Mouse (Mus musculus): ENCODE results near the gene Arhgap15. TPM values are rescaled to one million over a fixed set of nuclear protein-coding genes. Genes with fewer than 3 reads are reported as not detected.

Gene Arhgap15
- total RNA-seq, 1 experiment = not detected

GRCm38 (mm10) chr2:44338467-44338866 lies 589.8 kb downstream of the Arhgap15 start:
- in situ Hi-C loops (cut with MboI; ENCODE audit: low sequenced_read_pairs in 2 of 2, unreplicated experiment in 2 of 2) = no loop called here
- TF ChIP-seq ZNF384 (IDR thresholded peaks at IDR 0.05; ENCODE audit: low read depth, low read length) (no peak), MAFK (IDR thresholded peaks at IDR 0.05; ENCODE audit: insufficient read depth, low read depth, low read length) (no peak), CHD2 (IDR thresholded peaks at IDR 0.05; ENCODE audit: low read depth, low read length) (no peak), HCFC1 (IDR thresholded peaks at IDR 0.05; ENCODE audit: borderline replicate concordance, insufficient read depth, low read length) (no peak), ZC3H11A (IDR thresholded peaks at IDR 0.05; ENCODE audit: borderline replicate concordance, low read depth, low read length) (no peak)
- H3K4me1 ChIP-seq (ENCODE audit: control insufficient read depth in 2 of 2, insufficient read depth in 2 of 2, low read length in 2 of 2, poor library complexity in 1 of 2) = no peaks in the 10 kb centered on the region
- H3K4me3 ChIP-seq (ENCODE audit: insufficient read depth in 1 of 2, low read depth in 1 of 2, low read length in 2 of 2, poor library complexity in 1 of 2, severe bottlenecking in 1 of 2) = no peak overlapping the region
- no peaks in the 10 kb centered on the region for H3K36me3 ChIP-seq (ENCODE audit: control insufficient read depth, insufficient read depth, low read length, poor library complexity, severe bottlenecking)
- H3K9ac ChIP-seq (ENCODE audit: insufficient read depth, low read depth, low read length, poor library complexity, severe bottlenecking) = no peak overlapping the region
- no peak overlapping the region for H3K27ac ChIP-seq (ENCODE audit: insufficient read depth, low read depth, low read length, poor library complexity, severe bottlenecking)
- no peak for DNase-seq (ENCODE audit: low read depth, low spot score)
- no peaks in the 10 kb centered on the region for H3K9me3 ChIP-seq (ENCODE audit: control insufficient read depth, insufficient read depth, low read depth, low read length)

DNA sequence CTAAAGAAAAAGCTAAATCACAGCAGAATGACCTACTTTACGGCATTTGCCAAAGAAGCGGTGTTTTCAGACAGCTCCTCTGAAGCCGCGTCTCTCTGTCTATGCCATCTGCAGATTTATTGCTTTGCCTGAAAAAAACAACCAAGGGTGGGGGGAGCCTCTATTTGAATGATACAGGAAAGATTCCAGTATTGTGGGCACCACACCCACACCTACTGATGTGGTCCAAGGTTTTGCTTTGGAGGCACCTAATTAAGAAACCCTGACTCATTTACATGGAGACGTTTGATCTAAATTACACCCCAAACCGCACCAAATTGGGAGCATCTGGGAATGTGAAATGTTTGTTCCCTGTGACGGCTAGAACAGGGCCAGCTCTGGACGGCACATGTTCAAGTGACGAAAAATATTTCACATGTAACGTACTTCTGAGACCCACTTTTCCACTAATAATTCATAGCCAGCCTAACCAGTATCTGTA lies 592.5 kb downstream of the Arhgap15 start:
- H3K9me3 ChIP-seq (ENCODE audit: control insufficient read depth, insufficient read depth, low read depth, low read length) = no peaks in the 10 kb centered on the region
- no peak overlapping the region for H3K9ac ChIP-seq (ENCODE audit: insufficient read depth, low read depth, low read length, poor library complexity, severe bottlenecking)
- TF ChIP-seq CHD2 (IDR thresholded peaks at IDR 0.05; ENCODE audit: low read depth, low read length) = no peak
- TF ChIP-seq HCFC1 (IDR thresholded peaks at IDR 0.05; ENCODE audit: borderline replicate concordance, insufficient read depth, low read length) = no peak
- TF ChIP-seq ZNF384 (IDR thresholded peaks at IDR 0.05; ENCODE audit: low read depth, low read length) = no peak
- no peak for TF ChIP-seq MAFK (IDR thresholded peaks at IDR 0.05; ENCODE audit: insufficient read depth, low read depth, low read length)
- TF ChIP-seq ZC3H11A (IDR thresholded peaks at IDR 0.05; ENCODE audit: borderline replicate concordance, low read depth, low read length) = no peak
- DNase-seq (ENCODE audit: low read depth, low spot score) = no peak
- no peak overlapping the region for H3K4me3 ChIP-seq (ENCODE audit: insufficient read depth in 1 of 2, low read depth in 1 of 2, low read length in 2 of 2, poor library complexity in 1 of 2, severe bottlenecking in 1 of 2)
- H3K36me3 ChIP-seq (ENCODE audit: control insufficient read depth, insufficient read depth, low read length, poor library complexity, severe bottlenecking) = no peaks in the 10 kb centered on the region
- in situ Hi-C loops (cut with MboI; ENCODE audit: low sequenced_read_pairs in 2 of 2, unreplicated experiment in 2 of 2) = no loop called here
- H3K4me1 ChIP-seq (ENCODE audit: control insufficient read depth in 2 of 2, insufficient read depth in 2 of 2, low read length in 2 of 2, poor library complexity in 1 of 2) = no peaks in the 10 kb centered on the region
- H3K27ac ChIP-seq (ENCODE audit: insufficient read depth, low read depth, low read length, poor library complexity, severe bottlenecking) = no peak overlapping the region

- in situ Hi-C loops (cut with MboI; ENCODE audit: low sequenced_read_pairs in 2 of 2, unreplicated experiment in 2 of 2) = no loop called here
- no peaks in the 10 kb centered on the region for H3K4me1 ChIP-seq (ENCODE audit: control insufficient read depth in 2 of 2, insufficient read depth in 2 of 2, low read length in 2 of 2, poor library complexity in 1 of 2)
- H3K9me3 ChIP-seq (ENCODE audit: control insufficient read depth, insufficient read depth, low read depth, low read length) = no peaks in the 10 kb centered on the region
- TF ChIP-seq ZNF384 (IDR thresholded peaks at IDR 0.05; ENCODE audit: low read depth, low read length) = no peak
- TF ChIP-seq HCFC1 (IDR thresholded peaks at IDR 0.05; ENCODE audit: borderline replicate concordance, insufficient read depth, low read length) = no peak
- no peak for TF ChIP-seq MAFK (IDR thresholded peaks at IDR 0.05; ENCODE audit: insufficient read depth, low read depth, low read length)
- no peak for TF ChIP-seq ZC3H11A (IDR thresholded peaks at IDR 0.05; ENCODE audit: borderline replicate concordance, low read depth, low read length)
- DNase-seq (ENCODE audit: low read depth, low spot score) = no peak
- no peak overlapping the region for H3K27ac ChIP-seq (ENCODE audit: insufficient read depth, low read depth, low read length, poor library complexity, severe bottlenecking)
- no peak overlapping the region for H3K4me3 ChIP-seq (ENCODE audit: insufficient read depth in 1 of 2, low read depth in 1 of 2, low read length in 2 of 2, poor library complexity in 1 of 2, severe bottlenecking in 1 of 2)
- no peaks in the 10 kb centered on the region for H3K36me3 ChIP-seq (ENCODE audit: control insufficient read depth, insufficient read depth, low read length, poor library complexity, severe bottlenecking)
- H3K9ac ChIP-seq (ENCODE audit: insufficient read depth, low read depth, low read length, poor library complexity, severe bottlenecking) = no peak overlapping the region
Measured at GRCm38 (mm10) chr2:44344861-44345260, 596.2 kb downstream of the Arhgap15 start.

- TF ChIP-seq ZNF384 (IDR thresholded peaks at IDR 0.05; ENCODE audit: low read depth, low read length) (no peak), ZC3H11A (IDR thresholded peaks at IDR 0.05; ENCODE audit: borderline replicate concordance, low read depth, low read length) (no peak), HCFC1 (IDR thresholded peaks at IDR 0.05; ENCODE audit: borderline replicate concordance, insufficient read depth, low read length) (no peak), CHD2 (IDR thresholded peaks at IDR 0.05; ENCODE audit: low read depth, low read length) (no peak), MAFK (IDR thresholded peaks at IDR 0.05; ENCODE audit: insufficient read depth, low read depth, low read length) (no peak)
- in situ Hi-C loops (cut with MboI; ENCODE audit: low sequenced_read_pairs in 2 of 2, unreplicated experiment in 2 of 2) = no loop called here
- H3K9me3 ChIP-seq (ENCODE audit: control insufficient read depth, insufficient read depth, low read depth, low read length) = no peaks in the 10 kb centered on the region
- no peak overlapping the region for H3K4me3 ChIP-seq (ENCODE audit: insufficient read depth in 1 of 2, low read depth in 1 of 2, low read length in 2 of 2, poor library complexity in 1 of 2, severe bottlenecking in 1 of 2)
- H3K27ac ChIP-seq (ENCODE audit: insufficient read depth, low read depth, low read length, poor library complexity, severe bottlenecking) = no peak overlapping the region
- no peak for DNase-seq (ENCODE audit: low read depth, low spot score)
- H3K4me1 ChIP-seq (ENCODE audit: control insufficient read depth in 2 of 2, insufficient read depth in 2 of 2, low read length in 2 of 2, poor library complexity in 1 of 2) = no peaks in the 10 kb centered on the region
- no peak overlapping the region for H3K9ac ChIP-seq (ENCODE audit: insufficient read depth, low read depth, low read length, poor library complexity, severe bottlenecking)
- no peaks in the 10 kb centered on the region for H3K36me3 ChIP-seq (ENCODE audit: control insufficient read depth, insufficient read depth, low read length, poor library complexity, severe bottlenecking)
Measured at GRCm38 (mm10) chr2:44345325-44345945, 596.8 kb downstream of the Arhgap15 start.
